Mouse (Mus musculus) kidney, embryonic 14.5 days (tissue): ENCODE data around the gene Gm45021. TPM values are rescaled to one million over a fixed set of nuclear protein-coding genes. Genes with fewer than 3 reads are reported as not detected.
A peak's percentile ranks its signal among the peaks of the same experiment; 100 is the strongest.

ENCODE experiments used
- ATAC-seq: fragments of 200-750 bp; cut with Nextera tagmentation; 2 replicates; pipeline ENCODE4 v1.8.0; 2017; ENCODE audit warnings: moderate number of reproducible peaks, mild to moderate bottlenecking, moderate TSS enrichment, moderate library complexity; ENCODE audit not compliant: low FRiP score, low TSS enrichment
- H3K27ac ChIP-seq: fragments of 300-500 bp; sonication (generic); 2 replicates; pipeline ENCODE4 v1.5.1; 2014; ENCODE audit warnings: low read depth, mild to moderate bottlenecking, low read length, moderate library complexity, mixed read lengths
- H3K27me3 ChIP-seq: fragments of 300-500 bp; sonication (generic); 2 replicates; pipeline ENCODE4 v1.6.1; 2014; ENCODE audit warnings: mild to moderate bottlenecking, low read length; ENCODE audit not compliant: control insufficient read depth, insufficient read depth
- H3K36me3 ChIP-seq: fragments of 300-500 bp; sonication (generic); 2 replicates; pipeline ENCODE4 v1.6.1; 2014; ENCODE audit warnings: low read length, mixed read lengths; ENCODE audit not compliant: control insufficient read depth, insufficient read depth
- H3K4me1 ChIP-seq: fragments of 300-500 bp; sonication (generic); 2 replicates; pipeline ENCODE4 v1.6.1; 2014; ENCODE audit warnings: low read length, mixed read lengths; ENCODE audit not compliant: control insufficient read depth, insufficient read depth
- H3K4me2 ChIP-seq: fragments of 300-500 bp; sonication (generic); replicated peaks from 2 replicates; pipeline ENCODE4 v1.6.1; 2014; ENCODE audit warnings: low read depth, mild to moderate bottlenecking, low read length
- H3K4me3 ChIP-seq: fragments of 300-500 bp; sonication (generic); 2 replicates; pipeline ENCODE4 v1.5.1; 2014; ENCODE audit warnings: mild to moderate bottlenecking, low read length
- H3K9ac ChIP-seq: fragments of 300-500 bp; sonication (generic); 2 replicates; pipeline ENCODE4 v1.6.1; 2014; ENCODE audit warnings: low read depth, mild to moderate bottlenecking, low read length, moderate library complexity
- H3K9me3 ChIP-seq: fragments of 300-500 bp; sonication (generic); 2 replicates; pipeline ENCODE4 v1.6.1; 2016; ENCODE audit warnings: low read length; ENCODE audit not compliant: control insufficient read depth
- WGBS: fragments of 180-500 bp; shearing (Covaris S2); extraction: QIAGEN DNeasy Blood & Tissue Kit; methylation state at CpG from one replicate; pipeline ENCODE4 v1.1.7; 2014; 5-methylcytosine and 5-hydroxymethylcytosine counted together
- polyA plus RNA-seq: library from polyadenylated mRNA; unstranded; fragments of >200 nt; fragmentation: Nextera tagmentation; extraction: Ambion mirVana; gene quantifications from 2 replicates; pipeline ENCODE4 v1.2.1, GENCODE M21; 2014

Gene Gm45021
- polyA plus RNA-seq, 1 experiment from 2014 or later = not detected

- no peak for ATAC-seq
- peaks cover 18% of the 10 kb centered on the region; the same call in 1 of the 2 replicates for H3K4me1 ChIP-seq
- no peak overlapping the region for H3K4me3 ChIP-seq
- WGBS = 77% methylated on average over 3 of the region's 3 CpGs
- no peaks in the 10 kb centered on the region for H3K36me3 ChIP-seq
- H3K9ac ChIP-seq = no peak overlapping the region
- no peaks in the 10 kb centered on the region for H3K27me3 ChIP-seq
- no peak overlapping the region for H3K27ac ChIP-seq
- no peak overlapping the region for H3K4me2 ChIP-seq
- H3K9me3 ChIP-seq = no peaks in the 10 kb centered on the region
These were observed 8.2 kb upstream of the Gm45021 start for GRCm38 (mm10) chr6:48581257-48581656.

GRCm38 (mm10) chr6:48582037-48582436 is 7.4 kb upstream of the Gm45021 start:
- no peaks in the 10 kb centered on the region for H3K9me3 ChIP-seq
- ATAC-seq = no peak; the same call in 1 of the 2 replicates
- peaks cover 18% of the 10 kb centered on the region; the same call in 1 of the 2 replicates for H3K4me1 ChIP-seq
- no peaks in the 10 kb centered on the region for H3K27me3 ChIP-seq
- no peak overlapping the region for H3K4me3 ChIP-seq
- H3K9ac ChIP-seq = no peak overlapping the region
- no peak overlapping the region for H3K27ac ChIP-seq
- H3K36me3 ChIP-seq = no peaks in the 10 kb centered on the region
- WGBS = 59% methylated on average over 3 of the region's 3 CpGs
- no peak overlapping the region for H3K4me2 ChIP-seq

- WGBS = 84% methylated on average over 3 of the region's 3 CpGs
- Histone ChIP-seq H3K4me1 (peaks cover 10% of the 10 kb centered on the region; the same call in 1 of the 2 replicates), H3K9ac (no peak overlapping the region), H3K36me3 (peaks cover 4% of the 10 kb centered on the region), H3K9me3 (peaks cover 3% of the 10 kb centered on the region), H3K4me2 (no peak overlapping the region), H3K4me3 (no peak overlapping the region), H3K27me3 (no peaks in the 10 kb centered on the region), H3K27ac (no peak overlapping the region)
- ATAC-seq = no peak
These were observed 1.9 kb downstream of the Gm45021 start for GRCm38 (mm10) chr6:48591221-48591845.

GRCm38 (mm10) chr6:48591871-48592270 is 2.5 kb downstream of the Gm45021 start:
- H3K4me3 ChIP-seq = no peak overlapping the region
- peaks cover 9% of the 10 kb centered on the region for H3K9me3 ChIP-seq
- H3K36me3 ChIP-seq = peaks cover 10% of the 10 kb centered on the region
- H3K9ac ChIP-seq = no peak overlapping the region
- no peak for ATAC-seq
- no peak overlapping the region for H3K27ac ChIP-seq
- WGBS = 91% methylated on average over 6 of the region's 6 CpGs
- H3K4me1 ChIP-seq = peaks cover 10% of the 10 kb centered on the region; the same call in 1 of the 2 replicates
- H3K4me2 ChIP-seq = no peak overlapping the region
- H3K27me3 ChIP-seq = no peaks in the 10 kb centered on the region

GRCm38 (mm10) chr6:48593158-48594042 is 4.0 kb downstream of the Gm45021 start, which contains the start of the genes Repin1 and Gm44965:
Repin1 (plus strand) TSS chr6:48593883.
Gm44965 (plus strand) TSS chr6:48593941.
- H3K36me3 ChIP-seq = peaks cover 25% of the 10 kb centered on the region
- peak; percentile 92 for ATAC-seq
- 6% methylated on average over 45 of the region's 45 CpGs for WGBS
- peaks cover 10% of the 10 kb centered on the region; the same call in 1 of the 2 replicates for H3K4me1 ChIP-seq
- peak within 1 kb of the TSS; percentile 88 for H3K9ac ChIP-seq
- H3K9me3 ChIP-seq = peaks cover 23% of the 10 kb centered on the region
- H3K4me2 ChIP-seq = peak within 1 kb of the TSS; percentile 75
- H3K27me3 ChIP-seq = no peaks in the 10 kb centered on the region
- peak within 1 kb of the TSS; percentile 91 for H3K4me3 ChIP-seq
- peak within 1 kb of the TSS; percentile 92 for H3K27ac ChIP-seq

GRCm38 (mm10) chr6:48594043-48594738 is 4.8 kb downstream of the Gm45021 start:
- under 1% methylated on average over 37 of the region's 41 CpGs for WGBS
- Histone ChIP-seq H3K9ac (peak overlapping the region; percentile 88), H3K27ac (peak overlapping the region; percentile 92), H3K36me3 (peaks cover 33% of the 10 kb centered on the region), H3K27me3 (no peaks in the 10 kb centered on the region), H3K4me1 (peaks cover 10% of the 10 kb centered on the region; the same call in 1 of the 2 replicates), H3K4me2 (peak overlapping the region; percentile 75), H3K4me3 (peak overlapping the region; percentile 91), H3K9me3 (peaks cover 23% of the 10 kb centered on the region)
- ATAC-seq = peak; percentile 67

- peak overlapping the region; percentile 91 for H3K4me3 ChIP-seq
- H3K9ac ChIP-seq = peak overlapping the region; percentile 88; the same call in 1 of the 2 replicates
These were observed 5.9 kb downstream of the Gm45021 start for GRCm38 (mm10) chr6:48595278-48595677.

GRCm38 (mm10) chr6:48596545-48597232 is 7.3 kb downstream of the Gm45021 start:
- Histone ChIP-seq H3K4me3 (no peak overlapping the region), H3K27me3 (no peaks in the 10 kb centered on the region), H3K9me3 (peaks cover 23% of the 10 kb centered on the region), H3K4me1 (peaks cover 10% of the 10 kb centered on the region; the same call in 1 of the 2 replicates), H3K9ac (no peak overlapping the region), H3K36me3 (peaks cover 41% of the 10 kb centered on the region), H3K4me2 (no peak overlapping the region), H3K27ac (no peak overlapping the region)
- no peak for ATAC-seq
- WGBS = 96% methylated on average over 45 of the region's 45 CpGs

More at GRCm38 (mm10) chr6:48595278-48595677, 5.9 kb downstream of the Gm45021 start:
- H3K4me2 ChIP-seq = peak overlapping the region; percentile 75
- no peak overlapping the region for H3K27ac ChIP-seq
- H3K4me1 ChIP-seq = peaks cover 10% of the 10 kb centered on the region; the same call in 1 of the 2 replicates
- H3K9me3 ChIP-seq = peaks cover 23% of the 10 kb centered on the region
- no peaks in the 10 kb centered on the region for H3K27me3 ChIP-seq
- 40% methylated on average over 1 of the region's 1 CpGs for WGBS
- no peak for ATAC-seq
- peaks cover 41% of the 10 kb centered on the region for H3K36me3 ChIP-seq
